26 mouse cellular contexts compared by ENCODE assay signal in the genomic region with DNA sequence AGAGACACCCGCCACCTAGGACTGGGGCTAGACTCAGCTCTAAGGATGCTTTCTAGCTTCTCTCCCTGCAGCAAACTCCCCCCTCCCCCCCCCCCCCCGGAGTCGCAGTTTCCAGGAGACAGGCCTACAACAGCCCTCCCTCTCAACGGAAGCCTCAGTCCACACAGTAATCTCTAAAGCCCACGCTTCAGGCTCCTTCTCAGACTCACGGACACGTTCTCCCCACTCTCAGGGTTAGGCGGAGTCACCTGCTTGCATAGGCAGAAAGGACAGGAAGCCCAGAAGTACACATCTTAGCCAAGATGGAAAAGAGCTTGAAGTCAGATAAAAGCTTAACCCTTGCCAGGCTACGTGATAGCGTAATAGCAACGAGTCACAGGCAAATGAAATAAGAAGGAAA. TPM values are rescaled to one million over a fixed set of nuclear protein-coding genes. Genes with fewer than 3 reads are reported as not detected.
DNase-seq lines count a peak whose midpoint lies in the region; ATAC-seq lines count a peak whose summit lies in the region.
"Had no signal": no experiment of that assay in that cellular context is flagged by ENCODE, and none has a peak within 500 bp of the region (broad histone marks: within the 10 kb centered on the region; RNA-seq: fewer than 3 reads in every experiment).

No protein-coding gene starts in this region.

- no peak for DNase-seq in frontal cortex, postnatal 25 days (ENCODE audit: low spot score in 2 of 2)
- DNase-seq in right cerebral cortex, adult 2 months (ENCODE audit: low spot score in 2 of 2) = peak; percentile 44 to 51
- no peak for DNase-seq in right cerebral cortex, postnatal 25 days
- DNase-seq in telencephalon, adult 2 months (ENCODE audit: low read depth, low spot score) = peak; percentile 26
- DNase-seq in cerebellum, postnatal 10 days = no peak
- no peak for DNase-seq in T-cell, adult 2 months (ENCODE audit: low spot score)
- DNase-seq: adrenal gland, postnatal 10 days; adrenal gland, postnatal 36 days; B cell, adult 2 months; cerebellum, adult 11 months; cerebellum, adult 2 months; cerebellum, adult 9-11 months; cerebellum, postnatal 36 days; forebrain, postnatal 0 days; gastrocnemius, postnatal 10 days; gastrocnemius, postnatal 36 days; heart, adult 2 months; heart, postnatal 14 days; heart, postnatal 4 days; kidney, adult 11 months had no signal

- ATAC-seq in frontal cortex, adult (ENCODE audit: low TSS enrichment) = peak; percentile 38; the same call in 1 of the 2 replicates
- ATAC-seq in common myeloid progenitor, adult 5-6 weeks (replicated peaks; ENCODE audit: low read depth, poor library complexity, severe bottlenecking) = 0 out of 2 replicates have a peak, but pooled peaks have one; percentile 47
- ATAC-seq: activated CD4-positive, CD25-positive, alpha-beta regulatory T cell, adult 4 months; forebrain, embryonic 14.5 days; forebrain, postnatal 0 days; intestine, embryonic 15.5 days had no signal

RNA-seq across cellular contexts. Expression of gene Cbx7, which starts 14.6 kb away (rescaled TPM):
- 3.4 and 5.5 TPM in 2 replicates for total RNA-seq in common myeloid progenitor, adult 5-6 weeks (2017)

RNA-seq across cellular contexts. Expression of gene Pdgfb, which starts 29.3 kb away (rescaled TPM):
- 0.10 and 0.82 TPM in 2 replicates for total RNA-seq in common myeloid progenitor, adult 5-6 weeks (2017)
- total RNA-seq: CH12.LX had no signal

Comparison
In these comparisons a context has a peak if more than half of its experiments do, and no peak if none do; other contexts are left out.
1. DNase-seq: peak in right cerebral cortex, adult 2 months (2 of 2) and telencephalon, adult 2 months (single experiment); none in frontal cortex, postnatal 25 days (0 of 2), right cerebral cortex, postnatal 25 days (single experiment), cerebellum, postnatal 10 days (0 of 2) and T-cell, adult 2 months (single experiment).